Mouse (Mus musculus) megakaryocyte, adult 5-6 weeks (primary cell): ENCODE measurements around the gene Hacl1. TPM values are rescaled to one million over a fixed set of nuclear protein-coding genes. Genes with fewer than 3 reads are reported as not detected.
A peak's percentile ranks its signal among the peaks of the same experiment; 100 is the strongest.

Source experiments
- ATAC-seq: 2 replicates; pipeline ENCODE4 v1.8.0; 2016; ENCODE audit warnings: mild to moderate bottlenecking, inconsistent platforms; ENCODE audit not compliant: poor library complexity, severe bottlenecking
- total RNA-seq, 2 experiments: library from RNA; stranded (forward) in 1 of 2; stranded (reverse) in 1 of 2; fragments of 153-499, 151-499 nt in 1 of 2; fragments of 221-1000, 200-1000 nt in 1 of 2; gene quantifications; 2 replicates each; pipeline versions ENCODE4 v1.2.3 to v1.2.4; 2015 to 2017

Gene Hacl1
- total RNA-seq, 2 experiments from 2014 or later, result 8.0 to 18.1 TPM

DNA sequence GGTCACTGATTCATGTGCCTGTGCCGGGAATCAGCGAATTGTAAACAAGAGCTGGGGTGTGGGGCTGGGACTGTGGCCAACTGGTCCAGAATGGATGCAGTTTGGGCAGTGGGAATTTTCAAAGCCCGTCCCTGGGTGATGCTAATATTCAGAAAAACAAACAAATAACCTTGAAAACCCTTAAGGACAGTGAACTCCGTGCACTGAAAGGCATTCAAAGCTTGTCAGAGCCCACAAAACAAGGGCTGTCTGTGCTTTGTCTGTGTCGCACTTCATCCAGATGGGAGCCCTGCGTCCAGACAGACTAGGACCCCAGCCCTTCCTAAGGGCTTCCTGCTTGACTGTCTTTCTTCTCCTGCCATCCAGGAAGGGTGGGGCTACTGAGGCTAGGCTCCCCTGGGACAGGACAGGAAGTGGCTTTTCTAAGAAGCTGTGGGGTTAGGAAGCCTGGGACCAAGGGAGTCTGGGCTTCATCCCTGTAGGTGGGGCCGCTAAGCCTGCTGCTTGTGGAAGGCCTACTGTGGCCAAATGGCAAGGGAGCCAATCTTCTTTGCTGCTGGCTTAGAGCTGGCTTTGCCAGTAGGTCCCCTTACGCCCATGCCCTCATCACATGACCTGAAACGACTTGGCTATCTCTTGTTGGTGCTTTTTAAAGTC lies 21.6 kb upstream of the Hacl1 start:
- ATAC-seq, result no peak

- peak; percentile 67 for ATAC-seq
Observed at GRCm38 (mm10) chr14:31661671-31662554, 20.8 kb upstream of the Hacl1 start.

GRCm38 (mm10) chr14:31660312-31661093 lies 19.4 kb upstream of the Hacl1 start:
- ATAC-seq, result no peak

GRCm38 (mm10) chr14:31659501-31660181 lies 18.6 kb upstream of the Hacl1 start:
- ATAC-seq, result no peak

DNA sequence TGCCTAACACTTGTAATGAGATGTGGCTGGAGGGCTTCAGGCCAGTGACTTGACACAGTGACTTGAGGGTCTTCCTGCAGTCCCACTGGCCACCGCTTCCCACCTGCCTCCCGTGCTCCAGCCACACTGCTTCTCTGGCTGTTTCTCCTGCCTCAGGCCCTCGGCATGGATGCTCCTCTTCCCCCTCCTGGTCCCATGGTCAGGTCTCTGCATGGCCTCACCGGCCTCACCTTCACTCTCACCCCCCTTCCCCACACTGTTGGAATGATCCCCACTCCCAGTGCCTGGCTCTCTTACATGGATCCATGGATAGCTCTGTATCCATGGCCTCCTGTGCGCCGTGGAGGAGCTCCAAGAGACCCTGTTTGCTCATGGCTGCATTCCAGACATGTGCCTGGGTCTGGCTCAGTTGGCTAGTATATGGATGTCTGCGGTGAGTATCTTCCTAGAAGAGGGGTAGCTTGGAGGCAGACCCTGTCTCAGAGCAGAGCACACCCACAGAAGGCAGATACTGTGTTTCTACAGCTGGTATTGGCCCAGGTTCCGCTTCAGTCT lies 17.1 kb upstream of the Hacl1 start:
- ATAC-seq, result no peak

DNA sequence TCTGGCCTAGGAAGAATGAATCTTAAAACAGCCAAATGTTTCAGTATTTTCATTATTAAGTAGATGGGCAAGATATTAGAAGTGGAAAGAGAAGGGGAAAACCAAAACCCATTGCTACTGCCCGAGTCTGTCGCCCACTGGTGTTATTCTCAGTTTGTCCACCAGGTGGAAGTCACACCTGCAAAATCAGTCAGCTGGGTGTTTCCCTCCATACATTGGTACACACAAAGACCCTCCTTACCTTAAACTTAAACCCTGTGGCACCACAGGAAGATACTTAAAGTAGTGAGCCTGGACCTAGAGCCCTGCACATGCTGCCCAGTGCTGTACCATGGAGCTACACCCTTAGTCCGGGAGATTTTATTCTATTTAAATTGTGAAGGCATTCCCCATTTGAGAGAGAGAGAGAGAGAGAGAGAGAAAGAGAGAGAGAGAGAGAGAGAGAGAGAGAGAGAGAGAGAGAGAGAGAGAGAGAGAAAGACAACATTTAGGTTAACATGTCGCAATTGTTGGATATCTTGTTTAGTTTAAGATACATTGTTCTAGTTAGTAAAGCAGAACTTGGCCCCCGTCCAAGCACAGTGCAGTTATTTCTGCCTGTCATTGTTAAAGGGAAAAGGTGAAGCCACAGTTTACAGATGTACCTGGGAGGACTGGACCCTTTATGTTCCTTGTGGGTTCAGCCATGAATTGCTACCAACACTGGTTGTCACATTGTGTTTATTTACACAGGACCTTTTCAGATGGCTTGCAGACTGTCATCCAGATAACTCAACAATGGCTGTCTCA lies 16.0 kb upstream of the Hacl1 start:
- peak; percentile 87 for ATAC-seq

GRCm38 (mm10) chr14:31656386-31656785 lies 15.3 kb upstream of the Hacl1 start:
- no peak for ATAC-seq

- ATAC-seq, result no peak
Observed at GRCm38 (mm10) chr14:31655406-31655805, 14.3 kb upstream of the Hacl1 start.

DNA sequence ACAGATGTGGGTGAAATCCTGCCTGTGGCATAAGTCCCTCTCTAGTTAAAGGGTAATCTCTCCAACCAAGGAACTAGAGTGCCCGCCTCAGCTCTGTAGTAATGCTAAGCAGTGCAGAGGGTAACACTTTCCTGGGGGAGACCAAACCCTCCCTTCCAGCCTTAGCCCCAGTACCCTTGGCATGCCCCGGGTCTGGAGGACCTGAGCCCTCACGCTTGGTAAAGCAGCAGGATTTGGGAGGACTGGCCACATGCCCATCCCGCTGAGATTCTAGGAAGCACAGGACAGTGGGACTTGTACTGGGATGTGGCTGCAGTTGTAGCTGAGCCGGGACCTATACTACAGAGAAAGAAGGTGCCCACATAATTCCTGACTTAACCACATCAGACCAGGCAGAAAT lies 13.7 kb upstream of the Hacl1 start:
- ATAC-seq, result no peak

GRCm38 (mm10) chr14:31653101-31653875 lies 12.2 kb upstream of the Hacl1 start:
- no peak for ATAC-seq

DNA sequence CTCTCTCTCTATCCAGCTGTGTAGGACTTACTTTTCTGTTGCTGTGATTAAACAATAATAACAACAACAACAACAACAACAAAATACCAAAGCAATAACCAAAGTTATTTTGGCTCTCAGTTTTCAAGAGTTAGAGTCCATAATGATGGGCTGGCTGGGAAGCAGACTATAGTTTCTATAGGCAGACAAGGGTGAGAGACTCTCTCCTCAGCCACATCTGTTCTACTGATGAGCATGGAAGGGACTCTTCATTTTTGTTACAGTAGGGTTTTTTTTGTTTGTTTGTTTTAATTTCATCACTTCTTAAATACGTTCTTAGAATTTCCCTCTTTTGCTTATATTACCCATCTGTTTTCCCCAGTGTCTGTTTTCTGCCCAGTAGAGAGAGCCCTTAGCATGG lies 11.5 kb upstream of the Hacl1 start:
- no peak for ATAC-seq

GRCm38 (mm10) chr14:31652106-31652505 lies 11.0 kb upstream of the Hacl1 start:
- ATAC-seq, result no peak

GRCm38 (mm10) chr14:31651206-31651605 lies 10.1 kb upstream of the Hacl1 start:
- ATAC-seq, result no peak

- ATAC-seq, result no peak
Observed at GRCm38 (mm10) chr14:31650347-31650746, 9.3 kb upstream of the Hacl1 start.

DNA sequence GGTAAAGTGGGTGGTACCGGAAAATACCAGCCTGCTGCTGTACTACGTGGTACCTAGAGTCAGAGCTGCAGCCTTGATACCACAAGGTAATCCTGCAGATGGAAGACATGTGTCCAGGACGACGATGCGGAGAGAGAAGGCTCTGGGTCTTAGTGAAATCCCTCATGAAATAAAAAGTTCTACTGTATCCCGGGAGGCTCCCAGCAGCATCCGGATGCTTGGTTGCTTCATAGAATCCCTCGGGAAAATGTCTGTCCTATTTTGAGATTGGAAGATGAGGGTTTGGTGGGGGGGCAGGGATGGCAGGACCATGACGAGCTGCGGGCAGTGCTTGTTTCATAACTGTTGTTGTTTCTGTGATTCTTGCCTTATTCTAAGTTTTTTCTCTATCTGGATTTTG lies 6.9 kb upstream of the Hacl1 start:
- no peak for ATAC-seq

- no peak for ATAC-seq
Observed at GRCm38 (mm10) chr14:31645920-31646319, 4.8 kb upstream of the Hacl1 start.

DNA sequence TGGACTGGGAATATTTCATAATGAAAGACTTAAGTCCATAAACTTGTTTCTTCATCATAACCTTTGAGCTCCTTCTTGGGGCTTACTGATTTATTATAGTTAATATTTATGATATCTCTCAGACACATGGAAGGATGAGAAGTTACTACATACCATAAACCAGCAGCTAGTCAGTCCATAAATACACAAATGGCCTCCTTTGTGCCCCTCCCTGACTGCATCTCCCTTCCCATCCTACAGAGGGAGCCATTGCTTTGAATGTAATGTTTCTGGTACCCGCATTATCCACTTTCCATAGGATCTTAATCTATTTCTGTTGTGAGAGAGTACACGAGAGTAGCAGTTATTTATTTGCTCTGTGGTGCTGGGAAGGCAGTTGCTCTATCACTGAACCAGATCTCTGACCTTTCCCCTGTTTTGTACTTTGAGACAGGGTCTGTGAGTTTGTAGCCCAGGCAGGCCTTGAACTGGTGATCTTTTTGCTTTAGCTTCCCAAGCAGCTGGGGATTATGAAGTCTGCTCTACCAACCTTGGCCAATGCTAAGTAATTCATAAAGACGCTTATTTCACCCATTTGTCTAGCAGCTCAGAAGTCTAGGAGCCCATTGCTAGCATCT lies 4.0 kb upstream of the Hacl1 start:
- ATAC-seq, result no peak

DNA sequence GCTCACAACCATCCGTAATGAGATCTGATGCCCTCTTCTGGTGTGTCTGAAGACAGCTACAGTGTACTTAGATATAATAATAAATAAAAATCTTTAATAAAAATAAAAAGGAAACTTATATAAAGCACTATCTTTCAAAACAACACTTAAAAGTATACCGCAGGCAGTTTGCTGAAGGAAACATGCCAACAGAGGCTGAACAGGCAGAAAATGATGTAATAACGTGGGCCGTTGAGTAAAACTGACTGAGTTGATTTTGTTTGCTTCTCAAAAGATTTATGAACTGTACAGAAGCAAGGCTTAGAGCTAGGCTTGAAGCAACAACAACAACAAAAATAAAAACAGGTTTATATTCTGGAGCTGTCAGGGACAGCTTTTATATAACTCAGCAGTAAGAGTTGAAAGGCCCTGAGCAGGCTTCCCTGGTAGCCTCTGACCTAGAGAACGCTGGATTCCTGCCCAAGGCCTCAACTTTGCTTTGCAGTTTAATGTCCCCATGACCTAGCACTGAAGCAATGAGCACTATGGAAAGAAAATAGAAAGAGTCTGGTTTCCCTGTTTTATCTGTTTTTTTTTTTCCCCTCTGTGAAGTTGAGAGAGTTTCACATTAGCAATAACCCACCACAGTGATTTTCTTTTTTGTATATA lies 3.2 kb upstream of the Hacl1 start:
- no peak for ATAC-seq
